Mouse (Mus musculus) forebrain, embryonic 14.5 days (tissue): ENCODE results near the gene Hdac5. TPM values are rescaled to one million over a fixed set of nuclear protein-coding genes. Genes with fewer than 3 reads are reported as not detected.

Experiments used
- ATAC-seq: fragments of 200-750 bp; cut with Nextera tagmentation; 2 replicates; pipeline ENCODE4 v1.8.0; 2017; ENCODE audit warnings: mild to moderate bottlenecking, moderate library complexity
- DNase-seq: peaks from one replicate; pipeline ENCODE4 v3.0.0-alpha.2; 2015; ENCODE audit warnings: low spot score
- H3K27ac ChIP-seq: fragments of 300-500 bp; sonication (generic); 2 replicates; pipeline ENCODE4 v1.5.1; 2014; ENCODE audit warnings: low read depth, mild to moderate bottlenecking, control low read depth, low read length, moderate library complexity
- H3K27me3 ChIP-seq: fragments of 300-500 bp; sonication (generic); replicated peaks from 2 replicates; pipeline ENCODE4 v1.6.1; 2014; ENCODE audit warnings: low read length, control low read depth, mixed read lengths; ENCODE audit not compliant: control insufficient read depth, insufficient read depth
- H3K36me3 ChIP-seq: fragments of 300-500 bp; sonication (generic); 2 replicates; pipeline ENCODE4 v1.6.1; 2014; ENCODE audit warnings: low read length, control low read depth; ENCODE audit not compliant: control insufficient read depth, insufficient read depth
- H3K4me1 ChIP-seq: fragments of 300-500 bp; sonication (generic); 2 replicates; pipeline ENCODE4 v1.6.1; 2014; ENCODE audit warnings: antibody characterized with exemption, low read length, control low read depth; ENCODE audit not compliant: control insufficient read depth, insufficient read depth
- H3K4me2 ChIP-seq: fragments of 300-500 bp; sonication (generic); 2 replicates; pipeline ENCODE4 v1.6.1; 2014; ENCODE audit warnings: mild to moderate bottlenecking, control low read depth, low read length
- H3K4me3 ChIP-seq: fragments of 300-500 bp; sonication (generic); 2 replicates; pipeline ENCODE4 v1.5.1; 2014; ENCODE audit warnings: low read depth, low read length, control low read depth
- H3K9ac ChIP-seq: fragments of 300-500 bp; sonication (generic); 2 replicates; pipeline ENCODE4 v1.6.1; 2014; ENCODE audit warnings: mild to moderate bottlenecking, low read length, control low read depth, moderate library complexity
- H3K9me3 ChIP-seq: fragments of 300-500 bp; sonication (generic); replicated peaks from 2 replicates; pipeline ENCODE4 v1.6.1; 2016; ENCODE audit warnings: low read length, control low read depth, mixed read lengths; ENCODE audit not compliant: control insufficient read depth
- WGBS: fragments of 180-500 bp; shearing (Covaris S2); extraction: QIAGEN DNeasy Blood & Tissue Kit; methylation state at CpG from one replicate; pipeline ENCODE4 v1.1.7; 2014; 5-methylcytosine and 5-hydroxymethylcytosine counted together
- polyA plus RNA-seq: library from polyadenylated mRNA; unstranded; fragments of >200 nt; fragmentation: Nextera tagmentation; extraction: Ambion mirVana; gene quantifications from 2 replicates; pipeline ENCODE4 v1.2.1, GENCODE M21; 2014

Hdac5 gene
- polyA plus RNA-seq, 1 experiment from 2014 or later: 38.9 TPM

DNA sequence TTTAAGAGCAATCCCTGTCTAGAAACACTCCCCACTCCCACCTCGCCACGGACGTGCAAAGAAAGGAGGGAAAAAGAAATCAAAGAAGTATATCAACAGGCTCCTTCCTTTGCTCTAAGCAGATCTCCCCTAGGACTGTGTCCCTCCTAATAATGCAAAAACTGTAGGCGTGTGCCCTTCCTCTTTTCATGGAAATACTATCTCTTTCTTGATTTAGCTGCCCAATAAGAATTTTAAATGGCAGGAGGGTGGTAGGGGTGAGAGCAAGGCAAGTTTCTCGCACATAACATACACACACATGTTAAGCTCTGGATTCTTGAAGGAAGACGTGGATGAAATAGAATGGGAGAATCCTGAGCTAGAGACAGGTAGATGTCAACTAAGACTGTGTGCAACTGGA is 41.0 kb downstream of the Hdac5 start:
- Histone ChIP-seq H3K27ac (no peak overlapping the region), H3K36me3 (peaks cover 11% of the 10 kb centered on the region), H3K4me2 (peak overlapping the region; percentile 58), H3K9ac (peak overlapping the region; percentile 72; the same call in 1 of the 2 replicates), H3K27me3 (no peaks in the 10 kb centered on the region), H3K9me3 (no peaks in the 10 kb centered on the region), H3K4me3 (peak overlapping the region; percentile 51), H3K4me1 (peaks cover 13% of the 10 kb centered on the region)
- 74% methylated on average over 6 of the region's 6 CpGs for WGBS
- no peak for DNase-seq
- no peak for ATAC-seq

DNA sequence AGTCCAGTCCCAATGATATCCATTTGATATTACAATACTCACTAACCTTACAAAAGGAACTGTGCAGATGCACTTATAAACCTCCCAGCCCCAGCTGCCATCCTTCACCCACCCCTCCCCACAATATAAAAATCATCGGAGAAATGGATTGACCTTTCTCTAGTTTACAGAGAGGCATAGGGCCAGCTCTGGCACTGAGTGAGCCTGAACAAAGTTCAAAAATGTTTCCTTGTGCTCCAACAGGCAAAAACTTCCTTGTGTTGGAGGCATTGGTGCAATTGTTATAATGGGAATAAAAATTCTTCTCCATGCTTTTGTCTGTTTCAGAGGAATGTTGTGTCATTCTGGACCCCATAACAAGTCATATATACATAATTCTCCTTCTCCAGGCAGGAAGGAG is 43.7 kb downstream of the Hdac5 start:
- Histone ChIP-seq H3K36me3 (peaks cover 13% of the 10 kb centered on the region), H3K4me2 (no peak overlapping the region), H3K4me3 (no peak overlapping the region), H3K9me3 (no peaks in the 10 kb centered on the region), H3K4me1 (peaks cover 17% of the 10 kb centered on the region), H3K27me3 (no peaks in the 10 kb centered on the region), H3K27ac (no peak overlapping the region), H3K9ac (no peak overlapping the region)
- DNase-seq (no peak), ATAC-seq (no peak)
- WGBS: 100% methylated on average over 1 of the region's 1 CpGs

DNA sequence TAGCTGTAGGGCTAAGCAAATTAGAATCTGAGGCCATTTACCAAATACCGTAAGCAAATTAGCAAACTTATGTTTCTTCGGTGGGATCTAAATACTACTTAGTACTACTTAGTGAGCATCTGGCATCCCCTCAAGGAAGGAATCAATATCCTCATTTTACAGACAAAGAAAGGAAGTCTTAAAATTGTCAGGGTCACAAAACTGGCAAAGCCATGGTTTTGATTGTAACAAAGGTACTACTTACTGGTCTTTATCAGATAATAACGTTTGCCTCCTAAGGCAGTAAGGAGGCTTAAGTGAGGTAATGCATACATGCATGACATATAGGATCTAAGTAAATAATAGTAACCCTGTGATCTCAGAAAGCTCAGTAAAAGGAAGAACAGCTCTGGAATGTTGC is 44.3 kb downstream of the Hdac5 start:
- peaks cover 14% of the 10 kb centered on the region for H3K4me1 ChIP-seq
- peak overlapping the region; percentile 89 for H3K4me3 ChIP-seq
- no peaks in the 10 kb centered on the region for H3K9me3 ChIP-seq
- no peaks in the 10 kb centered on the region for H3K27me3 ChIP-seq
- WGBS: 42% methylated on average over 3 of the region's 3 CpGs
- DNase-seq: no peak
- H3K27ac ChIP-seq: peak overlapping the region; percentile 96; the same call in 1 of the 2 replicates
- H3K36me3 ChIP-seq: peaks cover 18% of the 10 kb centered on the region
- H3K4me2 ChIP-seq: peak overlapping the region; percentile 81
- ATAC-seq: no peak
- peak overlapping the region; percentile 94; the same call in 1 of the 2 replicates for H3K9ac ChIP-seq

DNA sequence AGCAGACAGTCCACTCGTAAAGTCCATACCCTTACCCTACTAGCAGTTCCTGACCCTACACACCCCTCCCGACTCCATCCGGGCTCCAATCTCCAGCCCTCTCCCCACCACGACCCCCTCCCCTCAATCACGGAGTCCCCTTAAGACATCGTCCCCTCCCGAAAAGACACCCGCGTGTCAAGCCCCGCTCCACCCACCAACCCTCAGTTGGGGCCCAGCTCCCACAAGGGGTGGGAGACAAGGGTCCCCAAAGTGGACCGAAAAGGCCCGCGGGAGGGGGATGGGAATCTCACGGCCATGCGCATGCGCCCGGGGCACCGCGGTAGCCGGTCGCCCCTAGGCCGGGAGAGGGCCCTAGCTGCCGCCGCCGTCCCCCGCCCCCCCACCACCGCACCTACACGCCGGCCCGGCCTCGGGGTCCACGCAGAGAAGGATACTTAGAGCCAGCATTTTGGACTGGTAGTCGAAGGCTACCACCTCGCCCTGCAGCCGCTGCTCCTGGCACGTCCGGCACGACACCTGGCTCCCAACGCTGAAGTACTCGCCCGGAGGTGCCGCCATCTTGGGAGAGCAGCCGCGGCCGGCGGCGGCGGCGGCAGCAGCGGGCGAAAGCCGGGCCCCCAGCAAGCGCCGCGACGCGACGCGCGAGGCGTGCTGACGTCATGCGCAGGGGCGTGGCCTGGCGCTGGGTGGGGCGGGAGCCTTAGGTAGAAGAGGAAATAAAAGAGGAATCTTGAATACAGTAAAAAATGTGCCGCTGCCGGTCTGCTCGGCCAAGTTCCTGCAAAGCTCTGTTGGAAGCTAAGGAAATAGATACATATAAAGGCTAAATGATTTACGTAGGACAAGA is 45.1 kb downstream of the Hdac5 start, which contains the start of gene Lsm12:
Gene Lsm12, minus strand, starts transcription at position 651 of the 850 bp plus-strand sequence.
- Histone ChIP-seq H3K36me3 (peaks cover 25% of the 10 kb centered on the region), H3K4me1 (peaks cover 8% of the 10 kb centered on the region), H3K9me3 (no peaks in the 10 kb centered on the region), H3K4me3 (peak within 1 kb of the TSS; percentile 89), H3K27me3 (no peaks in the 10 kb centered on the region), H3K9ac (peak within 1 kb of the TSS; percentile 94), H3K4me2 (peak within 1 kb of the TSS; percentile 81), H3K27ac (peak within 1 kb of the TSS; percentile 96)
- under 1% methylated on average over 66 of the region's 70 CpGs for WGBS
- DNase-seq (peak; percentile 96), ATAC-seq (peak; percentile 91)

DNA sequence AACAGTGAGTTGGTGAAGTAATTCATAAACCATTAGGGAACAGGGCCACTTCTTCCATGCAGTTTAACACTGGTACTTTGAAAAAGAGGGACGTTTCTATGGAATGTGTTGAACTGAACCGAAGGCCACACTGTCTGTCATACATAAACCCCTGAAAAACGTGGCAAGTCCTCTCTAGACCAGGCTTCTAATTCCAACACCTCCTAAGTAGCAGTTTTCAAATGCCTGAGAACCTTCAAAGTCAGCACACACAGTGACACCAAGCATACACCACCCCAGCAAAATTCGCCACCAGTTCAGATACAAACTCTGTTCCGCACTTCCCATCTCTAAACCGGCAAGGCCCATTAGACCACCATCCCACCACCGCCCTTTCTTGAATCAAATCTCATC is 45.7 kb downstream of the Hdac5 start:
- Histone ChIP-seq H3K9me3 (no peaks in the 10 kb centered on the region), H3K27ac (peak overlapping the region; percentile 96; the same call in 1 of the 2 replicates), H3K4me3 (peak overlapping the region; percentile 89), H3K4me1 (peaks cover 8% of the 10 kb centered on the region), H3K4me2 (peak overlapping the region; percentile 81), H3K27me3 (no peaks in the 10 kb centered on the region), H3K36me3 (peaks cover 29% of the 10 kb centered on the region), H3K9ac (peak overlapping the region; percentile 94)
- no peak for DNase-seq
- no peak; the same call in 1 of the 2 replicates for ATAC-seq
- 4% methylated on average over 7 of the region's 7 CpGs for WGBS

DNA sequence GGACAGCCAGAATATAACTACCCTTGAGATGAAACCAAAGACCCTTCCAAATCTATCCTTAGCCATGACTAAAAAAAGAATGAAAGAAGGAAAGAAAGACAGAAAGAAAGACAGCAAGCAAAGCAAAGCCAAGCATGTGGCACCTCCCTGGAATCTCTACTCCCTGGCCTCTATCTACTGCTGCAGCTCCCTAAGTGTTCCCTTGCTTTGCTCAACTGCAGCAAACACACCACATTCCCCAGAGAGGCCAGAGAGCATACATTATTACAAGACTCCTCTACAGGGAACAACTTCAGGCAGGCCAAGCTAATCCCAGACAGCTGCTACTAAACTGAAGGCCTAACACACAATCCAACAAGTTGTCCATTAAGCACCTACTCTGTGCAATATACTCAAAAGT is 50.1 kb downstream of the Hdac5 start:
- no peak overlapping the region for H3K4me2 ChIP-seq
- peaks cover 8% of the 10 kb centered on the region for H3K4me1 ChIP-seq

DNA sequence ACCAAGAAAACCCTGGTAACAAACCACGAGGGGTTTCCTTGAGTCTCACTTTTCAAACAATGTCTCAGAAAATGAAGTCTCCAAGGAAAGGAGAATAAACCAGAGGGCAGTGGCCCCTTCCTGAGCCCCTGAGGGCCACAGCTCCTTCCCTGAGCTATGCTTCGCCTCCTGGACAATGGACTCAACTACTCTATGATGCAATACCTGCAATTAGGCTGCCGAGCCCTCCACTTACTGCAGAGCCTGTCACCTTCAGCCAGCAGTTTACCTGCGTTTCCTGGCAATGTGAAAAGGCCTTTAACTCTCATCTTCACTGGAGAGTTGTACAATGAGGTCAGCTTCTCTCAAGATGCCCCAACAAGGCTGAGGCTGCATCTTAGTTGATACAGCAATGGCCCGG is 61.3 kb downstream of the Hdac5 start:
- DNase-seq (no peak), ATAC-seq (no peak)
- WGBS: 89% methylated on average over 5 of the region's 5 CpGs
- Histone ChIP-seq H3K9me3 (no peaks in the 10 kb centered on the region), H3K4me2 (no peak overlapping the region), H3K9ac (no peak overlapping the region), H3K4me1 (no peaks in the 10 kb centered on the region), H3K36me3 (peaks cover 59% of the 10 kb centered on the region), H3K4me3 (no peak overlapping the region), H3K27ac (no peak overlapping the region), H3K27me3 (no peaks in the 10 kb centered on the region)

More for the DNA sequence above, 50.1 kb downstream of the Hdac5 start:
- Histone ChIP-seq H3K9me3 (no peaks in the 10 kb centered on the region), H3K4me3 (no peak overlapping the region), H3K36me3 (peaks cover 63% of the 10 kb centered on the region), H3K9ac (no peak overlapping the region), H3K27ac (no peak overlapping the region), H3K27me3 (no peaks in the 10 kb centered on the region)
- DNase-seq (no peak), ATAC-seq (no peak)

DNA sequence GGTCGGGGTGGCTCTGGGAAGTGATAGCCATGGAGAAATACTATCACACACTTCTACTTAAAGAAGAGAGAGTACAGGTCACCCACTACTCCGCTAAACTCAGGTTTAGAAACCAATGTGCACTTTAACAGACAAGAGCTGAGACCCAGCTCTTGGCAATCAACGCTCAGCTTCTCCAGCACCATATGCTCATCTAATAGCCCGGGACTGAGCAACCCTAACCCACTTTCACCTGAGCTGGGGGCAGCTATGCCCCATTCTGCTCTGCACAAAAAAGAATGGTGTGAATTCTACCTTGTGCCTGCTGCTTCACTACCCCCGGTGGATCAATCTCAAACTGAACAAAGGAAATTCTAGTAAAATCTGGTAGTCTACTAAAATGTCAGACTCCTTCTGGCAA is 62.4 kb downstream of the Hdac5 start:
- Histone ChIP-seq H3K36me3 (peaks cover 67% of the 10 kb centered on the region), H3K27me3 (no peaks in the 10 kb centered on the region), H3K4me2 (no peak overlapping the region), H3K9me3 (no peaks in the 10 kb centered on the region), H3K4me3 (no peak overlapping the region), H3K9ac (no peak overlapping the region), H3K4me1 (no peaks in the 10 kb centered on the region), H3K27ac (no peak overlapping the region)
- DNase-seq: no peak
- no peak for ATAC-seq
- WGBS: 88% methylated on average over 5 of the region's 5 CpGs
